Mouse (Mus musculus) limb, embryonic 13.5 days (tissue): Measurements from ENCODE around the gene Fibp. TPM values are rescaled to one million over a fixed set of nuclear protein-coding genes. Genes with fewer than 3 reads are reported as not detected.

Experiments used
- ATAC-seq: fragments of 200-750 bp; cut with Nextera tagmentation; 2 replicates; pipeline ENCODE4 v1.8.0; 2017; ENCODE audit warnings: low read depth, moderate number of reproducible peaks, moderate TSS enrichment; ENCODE audit not compliant: low FRiP score
- H3K27ac ChIP-seq: fragments of 300-500 bp; sonication (generic); 2 replicates; pipeline ENCODE4 v1.5.1; 2015; ENCODE audit warnings: inconsistent platforms, mild to moderate bottlenecking, moderate library complexity
- H3K27me3 ChIP-seq: fragments of 300-500 bp; sonication (generic); 2 replicates; pipeline ENCODE4 v1.6.1; 2015; ENCODE audit warnings: mild to moderate bottlenecking, inconsistent platforms
- H3K36me3 ChIP-seq: fragments of 300-500 bp; sonication (generic); 2 replicates; pipeline ENCODE4 v1.6.1; 2015; ENCODE audit warnings: inconsistent platforms, mild to moderate bottlenecking, moderate library complexity
- H3K4me1 ChIP-seq: fragments of 300-500 bp; sonication (generic); 2 replicates; pipeline ENCODE4 v1.6.1; 2015; ENCODE audit warnings: inconsistent platforms
- H3K4me2 ChIP-seq: fragments of 300-500 bp; sonication (generic); replicated peaks from 2 replicates; pipeline ENCODE4 v1.6.1; 2015; ENCODE audit warnings: inconsistent platforms, mild to moderate bottlenecking, moderate library complexity
- H3K4me3 ChIP-seq: fragments of 300-500 bp; sonication (generic); 2 replicates; pipeline ENCODE4 v1.5.1; 2015; ENCODE audit warnings: moderate library complexity, mild to moderate bottlenecking, inconsistent platforms
- H3K9ac ChIP-seq: fragments of 300-500 bp; sonication (generic); 2 replicates; pipeline ENCODE4 v1.6.1; 2015; ENCODE audit warnings: mild to moderate bottlenecking, inconsistent platforms
- H3K9me3 ChIP-seq: fragments of 300-500 bp; sonication (generic); 2 replicates; pipeline ENCODE4 v1.6.1; 2016; ENCODE audit warnings: inconsistent platforms
- WGBS: fragments of 180-500 bp; shearing (Covaris S2); methylation state at CpG from one replicate; pipeline ENCODE4 v1.1.7; 2015; 5-methylcytosine and 5-hydroxymethylcytosine counted together
- polyA plus RNA-seq: library from polyadenylated mRNA; unstranded; fragments of >200 nt; fragmentation: Nextera tagmentation; extraction: Ambion mirVana; gene quantifications from 2 replicates; pipeline ENCODE4 v1.2.1, GENCODE M21; 2015

Gene Fibp
- polyA plus RNA-seq, 1 experiment from 2014 or later = 131 TPM

DNA sequence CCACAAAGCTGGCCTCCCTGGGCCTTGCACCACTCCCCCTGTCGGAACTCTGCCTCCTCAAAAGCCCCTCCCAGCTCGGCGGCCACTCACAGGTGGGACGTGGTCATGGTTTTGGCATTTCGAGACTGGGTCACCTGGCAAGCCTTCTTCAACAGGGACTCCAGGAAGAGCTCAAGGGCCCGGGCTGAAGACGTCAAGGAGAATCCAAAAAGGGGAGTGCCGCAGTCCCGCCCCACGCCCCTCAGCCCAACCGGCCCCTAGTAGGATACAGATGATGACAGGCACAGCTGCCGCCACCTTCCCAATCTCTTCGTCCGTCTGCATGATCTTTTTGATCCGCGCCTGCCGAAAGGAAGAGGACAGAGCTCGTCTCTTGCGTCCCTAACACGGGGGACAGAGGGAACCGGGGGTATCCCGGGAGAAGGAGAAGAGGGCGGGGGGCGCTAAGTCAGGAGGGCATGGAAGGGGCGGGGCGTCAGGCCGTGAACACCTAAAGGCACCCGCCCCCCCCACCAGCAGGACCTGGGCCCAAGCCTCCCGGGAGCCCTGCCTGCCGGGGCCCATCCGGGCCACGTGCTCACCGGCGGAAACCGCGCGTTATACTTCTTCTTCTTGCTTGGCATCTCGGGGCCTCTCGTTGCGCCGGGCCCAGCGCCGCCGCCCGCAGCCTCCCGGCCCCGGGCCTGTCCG is 36.2 kb upstream of the Fibp start:
- H3K36me3 ChIP-seq = peaks cover 56% of the 10 kb centered on the region
- no peaks in the 10 kb centered on the region for H3K27me3 ChIP-seq
- under 1% methylated on average over 39 of the region's 48 CpGs for WGBS
- no peaks in the 10 kb centered on the region for H3K9me3 ChIP-seq
- peak overlapping the region; percentile 88 for H3K9ac ChIP-seq
- H3K4me3 ChIP-seq = peak overlapping the region; percentile 80
- H3K27ac ChIP-seq = peak overlapping the region; percentile 87
- H3K4me2 ChIP-seq = peak overlapping the region; percentile 91
- peak; percentile 66 for ATAC-seq
- H3K4me1 ChIP-seq = peaks cover 38% of the 10 kb centered on the region

DNA sequence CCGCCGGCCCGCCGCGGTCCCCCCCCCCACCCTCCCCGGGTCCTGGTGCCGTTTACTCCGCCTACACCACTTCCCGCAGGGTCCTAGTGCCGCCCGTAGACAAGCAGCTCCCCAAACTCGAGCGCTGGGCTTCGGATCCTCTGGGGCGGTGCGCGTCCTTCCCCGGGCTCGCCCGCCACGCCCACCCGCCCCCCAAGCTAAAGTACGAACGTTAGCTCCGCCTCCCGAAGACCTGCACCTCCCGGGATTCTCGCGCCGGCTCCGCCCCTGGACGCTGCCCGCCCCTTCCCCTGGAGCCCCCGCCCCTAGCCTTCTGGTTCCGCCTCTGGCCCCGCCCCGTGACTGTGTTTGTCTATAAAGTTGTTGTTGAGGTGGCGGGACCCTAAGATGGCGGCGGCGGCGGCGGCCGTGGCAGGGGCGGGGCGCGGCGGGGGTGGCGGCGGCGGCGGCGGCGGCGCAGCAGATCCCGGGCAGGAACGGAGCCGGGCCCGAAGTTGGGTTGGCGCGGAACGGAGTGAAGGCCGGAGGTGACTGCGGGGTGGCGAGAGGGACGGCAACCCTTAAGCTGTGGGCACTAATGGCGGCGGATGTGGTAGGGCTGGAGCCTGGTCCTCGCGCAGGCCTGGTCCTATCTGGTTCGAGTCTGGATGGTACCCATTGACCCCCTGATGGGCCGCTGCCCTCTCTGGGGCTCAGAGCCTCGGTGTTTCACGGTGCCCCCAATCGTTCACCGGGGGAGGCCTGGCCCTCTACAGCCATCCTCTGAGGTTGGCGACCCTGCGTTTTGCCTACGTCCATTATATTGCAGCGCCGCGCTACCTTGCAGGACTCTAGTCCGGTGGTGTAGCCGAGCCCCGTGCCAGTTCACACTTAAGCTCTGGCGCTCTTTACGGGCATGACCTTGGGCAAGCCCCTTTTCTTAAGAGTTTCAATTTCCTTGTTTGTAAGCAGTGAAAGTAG is 35.4 kb upstream of the Fibp start, which contains the start of the genes Drap1 and AI837181:
Gene Drap1 (minus strand): TSS at position 198 of the 960 bp plus-strand sequence.
Gene AI837181 (plus strand): TSS at position 363 of the 960 bp plus-strand sequence.
- under 1% methylated on average over 85 of the region's 87 CpGs for WGBS
- ATAC-seq = peak; percentile 94
- peak within 1 kb of the TSS; percentile 91 for H3K4me2 ChIP-seq
- peaks cover 50% of the 10 kb centered on the region for H3K36me3 ChIP-seq
- peak within 1 kb of the TSS; percentile 96 for H3K9ac ChIP-seq
- no peaks in the 10 kb centered on the region for H3K9me3 ChIP-seq
- peaks cover 38% of the 10 kb centered on the region for H3K4me1 ChIP-seq
- peak within 1 kb of the TSS; percentile 80 for H3K4me3 ChIP-seq
- peak within 1 kb of the TSS; percentile 87 for H3K27ac ChIP-seq
- H3K27me3 ChIP-seq = no peaks in the 10 kb centered on the region

DNA sequence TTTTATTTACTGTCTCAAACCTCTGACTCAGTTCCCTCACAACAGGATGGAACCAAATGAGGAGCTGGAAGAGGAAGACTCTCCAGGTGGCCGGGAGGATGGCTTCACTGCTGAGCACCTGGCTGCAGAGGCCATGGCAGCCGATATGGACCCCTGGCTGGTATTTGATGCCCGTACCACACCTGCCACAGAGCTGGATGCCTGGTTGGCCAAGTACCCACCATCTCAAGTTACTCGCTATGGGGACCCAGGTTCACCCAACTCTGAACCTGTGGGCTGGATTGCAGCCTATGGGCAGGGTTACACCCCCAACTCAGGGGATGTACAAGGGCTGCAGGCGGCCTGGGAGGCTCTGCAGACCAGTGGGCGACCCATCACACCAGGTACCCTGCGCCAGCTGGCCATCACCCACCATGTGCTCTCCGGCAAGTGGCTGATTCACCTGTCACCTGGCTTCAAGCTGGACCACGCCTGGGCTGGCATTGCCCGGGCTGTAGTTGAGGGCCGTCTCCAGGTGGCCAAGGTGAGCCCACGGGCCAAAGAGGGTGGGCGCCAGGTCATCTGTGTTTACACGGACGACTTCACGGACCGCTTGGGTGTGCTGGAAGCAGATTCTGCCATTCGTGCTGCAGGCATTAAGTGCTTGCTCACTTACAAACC is 34.4 kb upstream of the Fibp start:
- H3K27ac ChIP-seq = 0 out of 2 replicates have a peak overlapping the region, but pooled peaks have one; percentile 85
- ATAC-seq = no peak
- H3K4me2 ChIP-seq = peak overlapping the region; percentile 88
- H3K4me1 ChIP-seq = peaks cover 38% of the 10 kb centered on the region
- H3K9me3 ChIP-seq = no peaks in the 10 kb centered on the region
- peak overlapping the region; percentile 96 for H3K9ac ChIP-seq
- H3K36me3 ChIP-seq = peaks cover 41% of the 10 kb centered on the region
- no peaks in the 10 kb centered on the region for H3K27me3 ChIP-seq
- 88% methylated on average over 18 of the region's 18 CpGs for WGBS
- H3K4me3 ChIP-seq = peak overlapping the region; percentile 80

DNA sequence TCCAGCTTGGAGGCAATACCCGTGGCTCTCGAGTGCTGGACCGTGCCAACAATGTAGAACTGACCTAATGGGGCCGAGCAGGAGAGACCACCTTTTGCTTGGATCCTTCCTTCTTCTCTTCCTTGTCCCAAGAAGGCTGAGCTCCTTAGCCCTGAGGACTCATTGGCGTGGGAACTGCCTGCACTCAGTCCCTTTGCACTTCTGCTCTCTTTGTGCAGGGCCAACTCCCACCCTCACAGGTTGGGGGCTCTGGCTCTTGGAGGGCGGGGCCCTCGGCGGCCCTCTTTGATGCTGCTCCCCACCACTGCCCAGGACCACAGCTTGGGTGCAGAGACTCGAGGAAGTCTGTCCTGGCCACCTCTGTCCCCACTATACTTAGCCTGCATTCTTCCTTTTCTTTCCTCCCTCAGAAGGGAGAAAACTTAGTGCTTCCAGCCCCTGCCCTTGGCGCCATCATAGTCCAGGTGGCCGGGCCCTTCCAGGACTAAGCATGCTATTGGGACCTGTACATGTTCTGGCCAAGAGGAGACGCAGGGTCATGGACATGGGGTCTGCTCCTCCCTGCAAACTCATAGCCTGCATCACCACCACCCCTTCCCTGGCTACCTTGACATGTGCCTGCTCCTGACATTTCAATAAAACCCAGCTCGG is 33.6 kb upstream of the Fibp start:
- Histone ChIP-seq H3K36me3 (peaks cover 33% of the 10 kb centered on the region), H3K4me1 (peaks cover 38% of the 10 kb centered on the region), H3K9me3 (no peaks in the 10 kb centered on the region), H3K4me2 (peak overlapping the region; percentile 88), H3K27me3 (no peaks in the 10 kb centered on the region), H3K9ac (no peak overlapping the region; the same call in 1 of the 2 replicates), H3K4me3 (peak overlapping the region; percentile 80), H3K27ac (no peak overlapping the region)
- ATAC-seq = no peak
- WGBS = 92% methylated on average over 13 of the region's 13 CpGs

DNA sequence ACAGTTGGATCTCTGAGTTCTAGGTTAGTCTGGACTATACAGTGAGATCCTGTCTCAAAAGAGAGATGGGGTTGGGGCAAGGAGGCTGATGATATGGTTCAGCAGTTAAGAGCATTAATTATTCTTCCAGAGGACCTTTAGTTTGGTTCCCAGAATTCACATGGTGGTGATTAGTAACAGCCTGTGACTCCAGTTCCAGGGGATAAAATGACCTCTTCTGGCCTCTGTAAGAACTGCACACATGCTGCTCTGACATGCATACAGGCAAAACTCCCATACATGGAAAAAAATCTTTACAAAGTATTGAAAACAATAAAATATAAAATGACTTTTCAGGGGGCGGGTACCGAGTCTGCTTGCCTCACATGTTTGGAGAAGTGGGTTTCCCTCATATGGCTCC is 32.3 kb upstream of the Fibp start:
- no peak overlapping the region for H3K27ac ChIP-seq
- ATAC-seq = no peak
- H3K36me3 ChIP-seq = peaks cover 20% of the 10 kb centered on the region
- H3K9ac ChIP-seq = no peak overlapping the region
- H3K4me3 ChIP-seq = no peak overlapping the region
- 82% methylated on average over 2 of the region's 2 CpGs for WGBS
- H3K27me3 ChIP-seq = no peaks in the 10 kb centered on the region
- no peak overlapping the region for H3K4me2 ChIP-seq
- H3K4me1 ChIP-seq = peaks cover 35% of the 10 kb centered on the region
- no peaks in the 10 kb centered on the region for H3K9me3 ChIP-seq

DNA sequence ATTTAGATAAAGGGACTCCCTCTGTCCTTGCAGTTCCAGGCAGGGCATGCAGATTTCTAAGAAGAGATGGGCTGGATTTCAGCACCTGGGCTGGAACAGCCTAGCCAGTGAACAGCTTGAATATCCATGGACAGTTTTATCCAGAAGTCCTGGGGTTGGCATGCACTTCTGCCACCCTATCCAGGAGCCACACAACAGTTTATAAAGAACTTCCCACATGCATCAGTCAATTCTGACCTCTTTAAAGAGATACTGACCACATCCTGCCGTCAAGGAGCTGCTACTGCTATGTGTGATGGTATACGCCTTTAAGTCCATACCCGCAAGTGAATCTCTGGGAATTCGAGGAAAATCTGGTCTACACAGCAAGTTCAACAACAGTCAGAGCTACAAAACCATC is 31.2 kb upstream of the Fibp start:
- H3K4me3 ChIP-seq = no peak overlapping the region
- peaks cover 17% of the 10 kb centered on the region for H3K36me3 ChIP-seq
- peaks cover 38% of the 10 kb centered on the region for H3K4me1 ChIP-seq
- no peaks in the 10 kb centered on the region for H3K27me3 ChIP-seq
- WGBS = 84% methylated on average over 4 of the region's 4 CpGs
- no peak overlapping the region for H3K4me2 ChIP-seq
- no peak overlapping the region for H3K27ac ChIP-seq
- H3K9ac ChIP-seq = no peak overlapping the region
- ATAC-seq = no peak
- no peaks in the 10 kb centered on the region for H3K9me3 ChIP-seq

DNA sequence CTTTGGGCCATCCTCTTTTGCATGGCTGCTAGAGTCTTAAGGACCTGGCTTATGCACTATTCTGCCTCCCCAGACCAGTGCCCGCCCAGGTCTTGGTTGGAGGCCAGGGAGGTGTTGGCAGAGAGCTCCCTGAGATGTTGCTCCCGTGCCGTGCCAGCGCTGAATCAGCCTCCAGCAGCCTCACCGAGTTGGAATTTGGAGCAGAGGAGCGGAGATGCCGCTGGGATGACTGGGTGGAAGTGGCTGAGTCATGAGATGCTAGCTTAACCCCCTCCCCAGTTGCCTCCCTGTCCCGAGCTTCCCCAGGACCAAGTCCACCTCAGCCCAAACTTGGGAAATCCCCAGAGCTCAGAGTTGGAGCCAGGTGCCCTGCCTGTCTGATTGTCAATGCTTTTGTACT is 30.6 kb upstream of the Fibp start:
- H3K36me3 ChIP-seq = peaks cover 17% of the 10 kb centered on the region
- no peaks in the 10 kb centered on the region for H3K9me3 ChIP-seq
- H3K4me1 ChIP-seq = peaks cover 38% of the 10 kb centered on the region
- 69% methylated on average over 8 of the region's 8 CpGs for WGBS
- H3K4me2 ChIP-seq = no peak overlapping the region
- no peak overlapping the region for H3K4me3 ChIP-seq
- H3K9ac ChIP-seq = no peak overlapping the region
- ATAC-seq = no peak
- H3K27me3 ChIP-seq = no peaks in the 10 kb centered on the region
- H3K27ac ChIP-seq = no peak overlapping the region

DNA sequence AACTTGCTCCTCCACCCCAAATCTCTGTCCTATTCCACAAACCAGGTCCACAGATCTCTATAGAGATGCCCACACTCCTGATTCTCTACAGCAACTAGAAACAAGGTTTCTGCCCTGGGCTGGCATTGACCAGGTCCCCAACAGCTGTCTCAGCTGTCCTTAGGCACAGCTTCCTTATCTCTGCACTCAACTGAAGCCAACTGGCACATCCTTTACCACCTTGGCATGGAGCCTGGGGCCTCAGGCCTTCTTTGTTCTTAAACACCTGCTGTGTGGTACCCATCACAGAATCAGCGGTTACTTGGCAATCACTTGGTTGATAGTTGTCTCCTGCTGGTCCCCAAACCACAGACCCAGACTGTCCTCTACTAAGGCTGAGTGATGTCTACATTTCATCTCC is 30.0 kb upstream of the Fibp start:
- H3K36me3 ChIP-seq = peaks cover 17% of the 10 kb centered on the region
- peaks cover 38% of the 10 kb centered on the region for H3K4me1 ChIP-seq
- H3K27ac ChIP-seq = no peak overlapping the region
- H3K27me3 ChIP-seq = no peaks in the 10 kb centered on the region
- no peak overlapping the region for H3K9ac ChIP-seq
- H3K4me3 ChIP-seq = no peak overlapping the region
- no peaks in the 10 kb centered on the region for H3K9me3 ChIP-seq
- WGBS = 95% methylated on average over 1 of the region's 1 CpGs
- no peak for ATAC-seq
- no peak overlapping the region for H3K4me2 ChIP-seq

DNA sequence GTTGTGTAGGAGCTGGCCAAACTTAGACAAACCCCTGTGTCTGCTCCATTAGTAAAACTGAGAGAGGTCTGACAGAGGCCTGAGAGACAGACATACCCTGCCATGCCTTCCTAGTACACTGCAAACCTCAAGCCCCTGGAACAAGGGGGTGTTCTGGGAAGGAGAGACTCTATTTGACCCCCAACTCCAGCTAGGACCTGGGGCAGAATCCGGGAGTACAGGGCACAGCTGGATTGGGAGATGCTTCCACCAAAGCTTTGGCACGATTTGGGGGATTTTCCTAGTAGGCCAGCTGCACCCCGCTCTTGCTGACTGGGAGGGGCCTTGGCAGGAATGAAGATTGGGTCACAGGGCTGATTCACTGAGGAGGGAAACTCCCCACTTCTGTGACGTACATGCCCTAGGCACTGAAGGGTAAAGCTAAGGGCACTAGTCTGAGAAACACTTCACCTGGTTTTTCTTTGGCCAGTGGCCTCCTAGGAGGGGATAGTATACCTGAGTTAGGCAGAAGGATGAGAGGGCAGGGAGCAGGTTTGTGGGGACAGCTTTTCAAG is 28.4 kb upstream of the Fibp start:
- no peaks in the 10 kb centered on the region for H3K27me3 ChIP-seq
- H3K4me2 ChIP-seq = no peak overlapping the region
- H3K36me3 ChIP-seq = peaks cover 4% of the 10 kb centered on the region
- no peaks in the 10 kb centered on the region for H3K9me3 ChIP-seq
- H3K4me3 ChIP-seq = no peak overlapping the region
- peak overlapping the region; percentile 70; the same call in 1 of the 2 replicates for H3K27ac ChIP-seq
- H3K4me1 ChIP-seq = peaks cover 24% of the 10 kb centered on the region
- ATAC-seq = no peak
- WGBS = 79% methylated on average over 4 of the region's 4 CpGs
- H3K9ac ChIP-seq = no peak overlapping the region

DNA sequence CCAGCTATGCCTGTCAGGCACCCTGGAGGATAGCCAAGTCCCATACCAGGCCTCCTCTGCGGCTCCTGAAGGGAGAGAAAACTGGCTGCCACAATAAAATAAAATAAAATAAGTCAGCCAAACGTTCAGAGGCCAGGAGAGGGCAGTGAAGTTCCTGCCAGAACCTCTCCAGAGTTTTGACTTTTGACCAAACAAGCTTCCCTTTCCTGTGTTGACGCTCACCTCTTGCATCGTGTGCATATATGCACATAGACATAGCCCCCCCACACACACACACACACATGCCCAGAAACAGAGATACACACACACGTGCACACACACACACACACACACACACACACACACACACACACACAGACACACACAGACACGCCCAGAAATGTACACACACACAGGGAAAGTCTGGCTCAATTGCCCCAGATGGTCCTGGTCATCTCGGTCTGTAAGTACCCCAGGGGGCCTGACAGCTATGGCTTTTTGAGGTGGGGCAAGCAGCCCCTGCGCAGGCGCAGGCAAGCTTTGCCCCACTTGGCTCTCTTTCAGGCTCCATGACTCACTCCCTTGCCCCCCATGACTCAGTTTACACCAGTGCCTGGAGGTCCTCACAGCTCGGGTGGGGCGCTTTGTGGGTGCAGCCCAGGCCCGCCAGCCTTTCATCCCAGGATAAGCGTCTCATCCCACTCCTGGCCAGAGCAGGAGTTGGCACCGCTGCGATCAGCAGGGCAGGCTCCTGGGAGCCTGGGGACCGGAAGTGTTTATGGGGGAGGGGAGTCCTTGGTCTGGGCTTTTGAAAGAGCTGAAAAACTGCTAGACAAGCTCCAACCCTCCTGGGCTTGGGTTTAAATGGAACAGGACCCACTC is 27.2 kb upstream of the Fibp start:
- Histone ChIP-seq H3K4me3 (peak overlapping the region; percentile 37), H3K9ac (peak overlapping the region; percentile 68), H3K36me3 (no peaks in the 10 kb centered on the region), H3K4me2 (peak overlapping the region; percentile 75), H3K9me3 (no peaks in the 10 kb centered on the region), H3K27ac (peak overlapping the region; percentile 70; the same call in 1 of the 2 replicates), H3K4me1 (peaks cover 17% of the 10 kb centered on the region), H3K27me3 (no peaks in the 10 kb centered on the region)
- 4% methylated on average over 16 of the region's 16 CpGs for WGBS
- ATAC-seq = 0 out of 2 replicates have a peak, but pooled peaks have one; percentile 40
